Mouse (Mus musculus) cerebellum, adult 2 months (tissue): ENCODE results near the gene Zfp558.

ENCODE experiments used
- CTCF ChIP-seq: fragments of 200-500 bp; IDR thresholded peaks from 2 replicates; pipeline ENCODE4 v1.5.1; 2011; ENCODE audit warnings: low read depth, mild to moderate bottlenecking, control low read depth, low read length, moderate library complexity, borderline replicate concordance; ENCODE audit not compliant: insufficient read depth
- POLR2A ChIP-seq: fragments of 200-500 bp; IDR thresholded peaks from 2 replicates; pipeline ENCODE4 v1.6.1; 2011; ENCODE audit warnings: low read length, control low read depth, borderline replicate concordance; ENCODE audit not compliant: insufficient read depth

GRCm38 (mm10) chr9:18467350-18467749 is 10.7 kb downstream of the Zfp558 start:
- TF ChIP-seq CTCF, result no peak
- TF ChIP-seq POLR2A, result no peak
